27 mouse cellular contexts compared by ENCODE assay signal in the genomic region with DNA sequence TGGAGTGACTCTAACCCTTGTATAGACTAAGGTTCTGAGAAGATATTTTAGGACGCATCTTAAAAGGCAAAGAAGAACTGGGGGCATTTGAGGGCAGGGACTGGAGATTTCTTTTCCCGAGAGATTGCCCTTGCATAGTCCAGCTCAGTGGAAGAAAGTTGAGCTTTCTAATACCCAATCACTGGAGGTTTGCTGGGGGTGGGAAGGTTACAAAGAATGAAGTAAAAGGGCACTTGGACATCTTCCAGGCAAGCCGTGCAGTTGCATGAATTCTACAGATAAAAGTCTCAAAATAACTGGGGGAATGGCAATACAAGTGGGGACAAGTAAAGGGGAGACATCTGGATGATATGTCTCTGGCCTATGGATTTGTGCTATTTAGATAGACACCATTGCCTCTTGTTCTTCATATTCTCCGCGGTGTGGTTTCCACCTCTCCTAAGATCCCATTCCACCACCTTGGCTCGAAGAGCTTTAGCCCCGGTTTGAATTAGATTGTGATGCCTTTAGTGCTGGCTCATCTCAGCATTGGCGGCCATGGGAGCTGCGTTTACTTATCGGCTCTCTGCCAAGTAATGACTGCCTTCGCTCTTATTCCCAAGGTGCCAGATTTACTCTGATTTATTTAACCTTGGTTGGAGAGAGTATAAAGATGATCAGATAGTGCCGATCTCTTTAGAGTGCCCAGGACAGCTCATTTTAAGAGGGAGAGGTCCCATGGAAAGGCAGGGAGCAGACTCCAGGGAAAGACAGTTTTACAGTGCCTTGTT. TPM values are rescaled to one million over a fixed set of nuclear protein-coding genes. Genes with fewer than 3 reads are reported as not detected.
DNase-seq lines count a peak whose midpoint lies in the region; TF ChIP-seq lines count a peak whose summit lies in the region.
"Had no signal": no experiment of that assay in that cellular context is flagged by ENCODE, and none has a peak within 500 bp of the region (broad histone marks: within the 10 kb centered on the region; RNA-seq: fewer than 3 reads in every experiment).

No protein-coding gene starts in this region.

- intact Hi-C loops in heart, adult 2 months (cut with DNase I) = loop anchor here (10.0 kb wide), 1 partner anchor 221 kb away; the partner anchor contains the start of gene Maged2
- intact Hi-C loops in heart, postnatal 10 days (cut with DNase I) = no loop called here

- H3K79me2 ChIP-seq in heart, adult 2 months (replicated peaks; ENCODE audit: control insufficient read depth, insufficient read depth, low read length) = no peaks in the 10 kb centered on the region

- no peak overlapping the region for H3K9ac ChIP-seq in heart, adult 2 months (ENCODE audit: low read depth, low read length)
- H3K9ac ChIP-seq: embryonic facial prominence, embryonic 13.5 days; forebrain, embryonic 12.5 days; heart, embryonic 13.5 days; limb, embryonic 12.5 days; liver, embryonic 14.5 days; lung, embryonic 15.5 days had no signal

- TF ChIP-seq EP300 in heart, adult 2 months (IDR thresholded peaks at IDR 0.05; ENCODE audit: insufficient read depth, low read depth, low read length) = no peak

- 59% methylated on average over 12 of the region's 12 CpGs for WGBS in heart, adult 2 months

- H3K4me1 ChIP-seq in heart, adult 2 months (ENCODE audit: control insufficient read depth, insufficient read depth, low read length) = no peaks in the 10 kb centered on the region; the same call in none of the 2 replicates
- H3K4me1 ChIP-seq: embryonic facial prominence, embryonic 13.5 days; forebrain, embryonic 12.5 days; limb, embryonic 12.5 days; lung, embryonic 15.5 days had no signal

- TF ChIP-seq POLR2A in heart, adult 2 months (IDR thresholded peaks at IDR 0.05; ENCODE audit: insufficient read depth, low read depth, low read length) = no peak

- peak overlapping the region; percentile 40 for H3K27ac ChIP-seq in heart, adult 2 months
- H3K27ac ChIP-seq: embryonic facial prominence, embryonic 13.5 days; forebrain, embryonic 12.5 days; heart, embryonic 13.5 days; hindbrain, postnatal 0 days; kidney, postnatal 0 days; layer of hippocampus, adult 2 months; limb, embryonic 12.5 days; liver, embryonic 14.5 days; lung, embryonic 15.5 days; stomach, postnatal 0 days had no signal

- H3K4me3 ChIP-seq in heart, adult 2 months = no peak overlapping the region
- H3K4me3 ChIP-seq: embryonic facial prominence, embryonic 13.5 days; erythroblast, embryonic 14.5 days; forebrain, embryonic 12.5 days; heart, embryonic 13.5 days; layer of hippocampus, adult 2 months; limb, embryonic 12.5 days; lung, embryonic 15.5 days; megakaryocyte, embryonic 14.5 days had no signal

- H3K36me3 ChIP-seq in heart, adult 2 months (ENCODE audit: control insufficient read depth, insufficient read depth, low read length) = no peaks in the 10 kb centered on the region
- H3K36me3 ChIP-seq: embryonic facial prominence, embryonic 13.5 days; forebrain, embryonic 12.5 days; heart, embryonic 13.5 days; limb, embryonic 12.5 days; lung, embryonic 15.5 days had no signal

- peak; percentile 49 for DNase-seq in adrenal gland, postnatal 10 days
- no peak for DNase-seq in adrenal gland, adult 8-10 months
- no peak for DNase-seq in heart, adult 2 months
- no peak for DNase-seq in heart, adult 8-10 months (ENCODE audit: low spot score)
- peak; percentile 13 for DNase-seq in kidney, adult 9 months
- DNase-seq in kidney, adult 18-20 months = no peak
- peak; percentile 12 to 28 for DNase-seq in heart, postnatal 10 days
- DNase-seq in cerebellum, adult 18-20 months = no peak
- DNase-seq: cerebellum, adult 8-10 months; cerebellum, postnatal 36 days; embryo, embryonic 11 days; lung, postnatal 36 days; midbrain, embryonic 14.5 days; thymus, adult 2 months; thymus, postnatal 4 days had no signal

- no peaks in the 10 kb centered on the region for H3K27me3 ChIP-seq in heart, adult 2 months (ENCODE audit: control insufficient read depth, insufficient read depth, low read length)
- H3K27me3 ChIP-seq: heart, embryonic 13.5 days; lung, embryonic 15.5 days had no signal

- TF ChIP-seq CTCF in heart, adult 2 months (IDR thresholded peaks at IDR 0.05) = no peak

RNA-seq across cellular contexts. Expression of gene Apex2, which starts 3.8 kb away (rescaled TPM):
- total RNA-seq in adrenal gland, postnatal 10 days (2021) = 10 to 100 TPM; 16.0 to 23.0 TPM
- 10 to 100 TPM; 15.8 to 24.6 (median 17.9) TPM for total RNA-seq in adrenal gland, adult 8-10 months (2022)
- total RNA-seq in heart, adult 2 months (2021) = 1 to 10 TPM; 6.5 to 9.6 TPM
- 6.9 and 10.7 TPM in 2 replicates for polyA plus RNA-seq in heart, adult 2 months (2012; rRNA removed)
- 10 to 100 TPM in 1 of 4 experiments, 1 to 10 TPM in 3; 5.8 to 10.2 (median 9.1) TPM for total RNA-seq in heart, adult 8-10 months (2022)
- total RNA-seq in heart, postnatal 10 days (2021) = 1 to 10 TPM; 5.0 to 6.9 TPM

RNA-seq across cellular contexts. Expression of gene Pfkfb1, which starts 5.4 kb away (rescaled TPM):
- 10 to 100 TPM; 25.7 to 26.4 TPM for total RNA-seq in adrenal gland, postnatal 10 days (2021)
- 10 to 100 TPM in 2 of 4 experiments, 1 to 10 TPM in 2; 6.5 to 13.2 (median 8.9) TPM for total RNA-seq in adrenal gland, adult 8-10 months (2022)
- 10 to 100 TPM in 1 of 2 experiments, 1 to 10 TPM in 1; 5.5 to 16.4 TPM for total RNA-seq in heart, adult 2 months (2021)
- polyA plus RNA-seq in heart, adult 2 months (2012; rRNA removed) = 17.0 and 24.5 TPM in 2 replicates
- 10 to 100 TPM in 3 of 4 experiments, 1 to 10 TPM in 1; 8.7 to 25.6 (median 15.1) TPM for total RNA-seq in heart, adult 8-10 months (2022)
- 1 to 10 TPM; 2.5 to 2.7 TPM for total RNA-seq in heart, postnatal 10 days (2021)

RNA-seq across cellular contexts. Expression of gene Alas2, which starts 46.3 kb away (rescaled TPM):
- total RNA-seq in adrenal gland, postnatal 10 days (2021) = 10 to 100 TPM; 65.6 to 83.7 TPM
- total RNA-seq in adrenal gland, adult 8-10 months (2022) = 10 to 100 TPM in 3 of 4 experiments, 1 to 10 TPM in 1; 8.0 to 29.2 (median 11.0) TPM
- 100 to 1,000 TPM in 1 of 2 experiments, 10 to 100 TPM in 1; 66.6 to 536 TPM for total RNA-seq in heart, adult 2 months (2021)
- 62.2 and 511 TPM in 2 replicates for polyA plus RNA-seq in heart, adult 2 months (2012; rRNA removed)
- 100 to 1,000 TPM in 1 of 4 experiments, 10 to 100 TPM in 3; 20.9 to 126 (median 34.0) TPM for total RNA-seq in heart, adult 8-10 months (2022)
- 100 to 1,000 TPM in 1 of 2 experiments, 10 to 100 TPM in 1; 69.5 to 152 TPM for total RNA-seq in heart, postnatal 10 days (2021)

Comparison
In these comparisons a context has a peak if more than half of its experiments do, and no peak if none do; other contexts are left out.
1. DNase-seq: peak in adrenal gland, postnatal 10 days (single experiment), kidney, adult 9 months (single experiment) and heart, postnatal 10 days (2 of 2); none in adrenal gland, adult 8-10 months (single experiment), heart, adult 2 months (0 of 2), heart, adult 8-10 months (single experiment), kidney, adult 18-20 months (single experiment) and cerebellum, adult 18-20 months (0 of 2).